Mouse (Mus musculus) midbrain, embryonic 12.5 days (tissue): ENCODE data around the gene Arl3. TPM values are rescaled to one million over a fixed set of nuclear protein-coding genes. Genes with fewer than 3 reads are reported as not detected.

Experiments used
- ATAC-seq: fragments of 200-750 bp; cut with Nextera tagmentation; 2 replicates; pipeline ENCODE4 v1.8.0; 2017; ENCODE audit warnings: low read depth, moderate TSS enrichment, moderate library complexity; ENCODE audit not compliant: low FRiP score
- H3K27ac ChIP-seq: fragments of 300-500 bp; sonication (generic); replicated peaks from 2 replicates; pipeline ENCODE4 v1.5.1; 2016; ENCODE audit warnings: mild to moderate bottlenecking
- H3K27me3 ChIP-seq: fragments of 300-500 bp; sonication (generic); 2 replicates; pipeline ENCODE4 v1.6.1; 2016; ENCODE audit warnings: mild to moderate bottlenecking
- H3K36me3 ChIP-seq: fragments of 300-500 bp; sonication (generic); 2 replicates; pipeline ENCODE4 v1.6.1; 2016
- H3K4me1 ChIP-seq: fragments of 300-500 bp; sonication (generic); 2 replicates; pipeline ENCODE4 v1.6.1; 2016
- H3K4me2 ChIP-seq: fragments of 300-500 bp; sonication (generic); replicated peaks from 2 replicates; pipeline ENCODE4 v1.6.1; 2016; ENCODE audit warnings: mild to moderate bottlenecking, moderate library complexity
- H3K4me3 ChIP-seq: fragments of 300-500 bp; sonication (generic); 2 replicates; pipeline ENCODE4 v1.5.1; 2016; ENCODE audit warnings: mild to moderate bottlenecking
- H3K9ac ChIP-seq: fragments of 300-500 bp; sonication (generic); replicated peaks from 2 replicates; pipeline ENCODE4 v1.6.1; 2016; ENCODE audit warnings: mild to moderate bottlenecking, moderate library complexity
- H3K9me3 ChIP-seq: fragments of 300-500 bp; sonication (generic); 2 replicates; pipeline ENCODE4 v1.6.1; 2016; ENCODE audit warnings: mild to moderate bottlenecking
- WGBS: fragments of 180-500 bp; shearing (Covaris S2); methylation state at CpG from one replicate; pipeline ENCODE4 v1.1.7; 2016; 5-methylcytosine and 5-hydroxymethylcytosine counted together
- polyA plus RNA-seq: library from polyadenylated mRNA; unstranded; fragments of >200 nt; fragmentation: Nextera tagmentation; extraction: Ambion mirVana; gene quantifications from 2 replicates; pipeline ENCODE4 v1.2.1, GENCODE M21; 2016

Arl3 gene
- polyA plus RNA-seq, 1 experiment from 2014 or later: 208 TPM

DNA sequence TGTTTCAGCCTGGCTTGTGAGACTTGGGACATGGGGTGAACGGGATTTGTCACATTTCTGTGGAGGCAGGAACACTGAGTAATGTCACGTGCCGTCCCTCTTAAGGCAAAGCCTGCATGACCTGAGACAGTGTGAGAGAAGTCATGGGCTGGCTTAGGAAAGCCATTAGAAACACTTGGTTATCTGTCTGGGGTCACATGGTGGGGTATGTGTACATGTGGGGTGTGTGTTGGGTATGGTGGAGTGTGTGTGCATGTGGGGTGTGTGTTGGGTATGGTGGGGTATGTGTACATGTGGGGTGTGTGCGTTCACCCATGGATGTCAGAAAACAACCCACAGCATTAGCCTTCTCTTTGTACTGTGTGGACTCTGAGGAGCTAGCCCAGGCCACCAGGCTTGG, 22.6 kb downstream of the Arl3 start:
- WGBS: 86% methylated on average over 4 of the region's 4 CpGs
- H3K9me3 ChIP-seq: no peaks in the 10 kb centered on the region
- no peak overlapping the region for H3K4me3 ChIP-seq
- H3K27me3 ChIP-seq: no peaks in the 10 kb centered on the region
- no peak overlapping the region for H3K27ac ChIP-seq
- ATAC-seq: no peak
- H3K4me2 ChIP-seq: no peak overlapping the region
- peaks cover 59% of the 10 kb centered on the region for H3K36me3 ChIP-seq
- H3K9ac ChIP-seq: no peak overlapping the region
- H3K4me1 ChIP-seq: peaks cover 2% of the 10 kb centered on the region; the same call in 1 of the 2 replicates

DNA sequence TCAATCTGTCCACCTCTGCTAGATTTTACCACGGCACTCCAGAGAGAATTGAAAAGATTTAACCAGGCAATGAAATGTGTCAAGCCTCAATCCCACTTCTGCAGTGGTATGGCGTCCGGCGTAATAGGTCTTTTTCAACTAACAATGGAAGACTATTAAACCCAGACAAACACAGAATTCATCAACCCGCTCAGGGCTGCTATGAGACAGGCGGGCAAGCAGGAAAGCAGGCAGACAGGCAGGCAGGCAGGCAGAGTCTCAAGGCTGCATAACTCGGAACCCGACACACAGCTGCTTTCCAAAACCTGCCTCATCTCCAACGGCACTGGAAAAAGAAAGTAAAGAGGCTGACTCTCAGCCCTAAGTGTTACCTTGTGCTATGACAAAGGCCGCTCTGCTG, 24.9 kb downstream of the Arl3 start:
- H3K27ac ChIP-seq: peak overlapping the region; percentile 36
- no peaks in the 10 kb centered on the region for H3K27me3 ChIP-seq
- H3K4me1 ChIP-seq: no peaks in the 10 kb centered on the region
- WGBS: 65% methylated on average over 10 of the region's 10 CpGs
- H3K9ac ChIP-seq: no peak overlapping the region
- no peaks in the 10 kb centered on the region for H3K9me3 ChIP-seq
- H3K36me3 ChIP-seq: peaks cover 43% of the 10 kb centered on the region
- no peak overlapping the region for H3K4me3 ChIP-seq
- no peak for ATAC-seq
- H3K4me2 ChIP-seq: no peak overlapping the region

DNA sequence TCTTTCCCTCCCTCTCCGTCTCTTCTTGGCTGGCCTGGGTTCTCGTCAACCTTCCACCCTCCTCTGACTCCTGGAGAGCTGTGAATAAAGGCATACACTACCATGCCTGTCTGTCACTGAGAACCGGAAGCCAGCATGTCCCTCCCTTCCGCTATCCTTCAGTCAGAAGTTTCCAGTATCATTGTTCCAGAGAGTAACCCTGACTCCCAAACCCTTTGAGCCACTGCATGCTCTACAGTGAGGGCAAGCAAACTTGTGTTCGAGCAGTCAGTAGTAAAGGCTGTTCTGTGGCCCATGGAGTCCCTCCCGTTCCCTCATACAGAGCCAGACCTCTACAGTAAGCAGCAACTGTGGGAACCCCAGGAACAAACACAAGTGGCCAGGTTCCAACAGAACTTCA, 25.4 kb downstream of the Arl3 start:
- Histone ChIP-seq H3K4me3 (no peak overlapping the region), H3K9ac (no peak overlapping the region), H3K27ac (no peak overlapping the region; the same call in 1 of the 2 replicates), H3K36me3 (peaks cover 49% of the 10 kb centered on the region), H3K4me1 (no peaks in the 10 kb centered on the region), H3K9me3 (no peaks in the 10 kb centered on the region), H3K4me2 (no peak overlapping the region), H3K27me3 (no peaks in the 10 kb centered on the region)
- no peak for ATAC-seq
- 82% methylated on average over 6 of the region's 6 CpGs for WGBS

DNA sequence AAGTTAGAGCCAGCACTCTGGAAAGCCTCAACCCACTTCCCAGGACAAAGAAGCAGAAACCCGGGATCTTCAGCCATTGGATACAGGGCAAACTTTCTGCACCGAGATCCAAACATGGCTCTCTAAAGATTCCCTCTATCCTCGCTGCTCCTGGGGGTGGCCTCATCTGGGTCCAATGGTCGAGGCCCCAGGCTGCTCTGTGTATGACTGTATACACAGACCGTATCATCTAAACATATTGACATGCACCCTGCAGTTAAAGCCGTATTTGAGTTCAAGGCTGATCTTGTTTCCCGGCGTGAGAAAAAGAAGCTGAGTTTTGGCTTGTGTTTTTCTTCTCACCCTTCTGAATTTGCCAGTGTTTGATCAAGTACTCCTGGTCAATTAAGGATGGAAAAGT, 30.2 kb downstream of the Arl3 start:
- ATAC-seq: no peak
- H3K4me1 ChIP-seq: no peaks in the 10 kb centered on the region
- no peak overlapping the region for H3K4me3 ChIP-seq
- H3K4me2 ChIP-seq: no peak overlapping the region
- no peaks in the 10 kb centered on the region for H3K27me3 ChIP-seq
- H3K27ac ChIP-seq: no peak overlapping the region
- peaks cover 52% of the 10 kb centered on the region for H3K36me3 ChIP-seq
- no peak overlapping the region for H3K9ac ChIP-seq
- 82% methylated on average over 8 of the region's 8 CpGs for WGBS
- H3K9me3 ChIP-seq: no peaks in the 10 kb centered on the region

DNA sequence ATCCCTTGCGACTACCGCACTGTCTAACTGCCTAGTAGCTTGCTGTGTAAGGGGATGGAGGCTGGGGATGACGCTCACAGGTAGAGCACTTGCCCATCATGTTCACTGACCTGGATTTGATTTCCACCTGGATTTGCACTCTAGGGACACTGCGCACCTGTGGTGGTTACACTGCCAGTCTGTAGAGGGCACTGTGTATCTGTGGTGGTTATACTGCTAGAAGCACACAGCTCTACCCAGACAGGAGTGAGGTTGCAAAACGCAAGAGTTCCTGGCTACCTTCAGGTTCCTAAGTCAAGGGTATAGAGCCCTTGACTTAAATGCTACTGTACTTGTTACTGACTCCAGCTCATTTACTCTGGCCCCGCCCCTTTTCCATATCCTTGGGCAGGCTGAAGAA, 34.8 kb downstream of the Arl3 start:
- no peak for ATAC-seq
- Histone ChIP-seq H3K9me3 (no peaks in the 10 kb centered on the region), H3K27ac (no peak overlapping the region), H3K4me1 (peaks cover 12% of the 10 kb centered on the region), H3K27me3 (no peaks in the 10 kb centered on the region), H3K4me3 (no peak overlapping the region), H3K9ac (no peak overlapping the region), H3K36me3 (peaks cover 40% of the 10 kb centered on the region), H3K4me2 (no peak overlapping the region)
- 83% methylated on average over 6 of the region's 6 CpGs for WGBS

DNA sequence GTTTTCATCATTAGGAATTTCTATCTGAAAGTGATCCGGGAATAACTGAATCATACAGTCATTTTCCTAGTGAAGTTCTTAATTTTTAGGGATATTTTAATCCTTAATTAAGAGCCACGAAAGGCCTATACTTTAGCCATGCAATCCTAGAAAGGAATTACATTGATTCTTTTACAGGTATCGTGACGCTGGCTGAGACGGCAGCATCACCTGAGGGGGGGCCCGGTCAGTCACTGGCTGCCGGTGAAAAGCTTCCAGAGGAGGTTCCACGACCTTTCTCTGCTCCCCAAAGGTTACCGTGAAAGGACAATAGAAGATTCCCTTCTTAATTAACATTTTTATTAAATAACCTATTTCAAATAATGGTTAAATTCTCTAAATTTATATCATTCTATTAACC, 35.6 kb downstream of the Arl3 start:
- Histone ChIP-seq H3K4me2 (no peak overlapping the region), H3K9ac (no peak overlapping the region), H3K4me3 (no peak overlapping the region), H3K27me3 (no peaks in the 10 kb centered on the region), H3K9me3 (no peaks in the 10 kb centered on the region), H3K36me3 (peaks cover 31% of the 10 kb centered on the region), H3K27ac (no peak overlapping the region), H3K4me1 (peaks cover 21% of the 10 kb centered on the region)
- no peak for ATAC-seq
- WGBS: 89% methylated on average over 9 of the region's 9 CpGs

DNA sequence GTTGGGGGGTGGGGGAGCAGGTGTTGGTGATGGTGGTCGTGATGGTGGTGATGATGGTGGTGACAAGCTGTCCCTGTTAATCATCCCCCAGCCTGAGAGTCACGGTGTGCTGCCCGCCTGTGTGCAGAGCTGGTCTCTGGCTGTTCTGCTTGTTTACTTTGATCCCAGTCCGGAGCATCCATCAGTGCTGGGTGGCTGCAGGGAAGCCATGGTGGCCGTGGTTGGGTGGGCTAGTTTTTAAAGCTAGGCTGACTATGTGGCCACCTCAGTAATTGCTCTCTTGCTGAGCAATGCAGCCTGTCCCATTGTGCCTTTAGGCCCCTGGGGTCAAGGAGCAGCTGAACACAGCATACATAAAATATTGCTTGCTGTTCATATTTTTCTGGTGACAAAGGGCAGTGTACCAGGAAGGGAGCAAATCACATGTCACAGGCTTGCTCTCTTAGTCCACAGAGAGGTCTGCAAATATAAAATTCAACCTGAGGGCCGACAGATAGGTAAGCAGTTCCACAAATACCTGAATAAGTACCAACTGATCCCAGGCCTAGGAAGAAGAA, 38.4 kb downstream of the Arl3 start:
- Histone ChIP-seq H3K4me1 (peaks cover 47% of the 10 kb centered on the region), H3K4me3 (no peak overlapping the region), H3K27ac (peak overlapping the region; percentile 42; the same call in 1 of the 2 replicates), H3K9me3 (no peaks in the 10 kb centered on the region), H3K9ac (no peak overlapping the region), H3K36me3 (0 out of 2 replicates have a peak, but pooled peaks cover 4% of the 10 kb centered on the region), H3K27me3 (no peaks in the 10 kb centered on the region), H3K4me2 (no peak overlapping the region)
- 39% methylated on average over 6 of the region's 6 CpGs for WGBS
- no peak for ATAC-seq

DNA sequence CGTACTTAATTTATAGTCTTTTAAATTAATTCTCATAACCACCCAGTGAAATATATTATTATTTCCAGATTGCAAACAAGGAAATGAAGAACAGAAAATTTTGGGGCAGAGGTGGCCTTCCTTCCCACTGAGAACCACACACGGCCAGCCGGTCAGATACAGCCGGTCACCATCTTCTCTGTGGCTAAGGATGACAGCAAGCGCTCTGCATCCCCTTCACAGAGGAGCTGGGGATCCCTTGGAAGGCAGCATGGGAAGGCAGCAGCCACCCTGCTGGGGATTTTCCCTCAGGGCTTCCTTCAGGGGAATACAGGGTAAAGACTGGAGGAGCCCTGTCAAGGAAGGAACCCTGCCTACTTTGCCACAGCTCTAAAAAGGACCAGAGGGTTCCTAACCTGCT, 39.5 kb downstream of the Arl3 start:
- no peak for ATAC-seq
- H3K4me3 ChIP-seq: no peak overlapping the region
- H3K4me1 ChIP-seq: peaks cover 58% of the 10 kb centered on the region
- H3K9me3 ChIP-seq: no peaks in the 10 kb centered on the region
- H3K27ac ChIP-seq: peak overlapping the region; percentile 60
- 39% methylated on average over 5 of the region's 5 CpGs for WGBS
- H3K4me2 ChIP-seq: no peak overlapping the region
- H3K36me3 ChIP-seq: no peaks in the 10 kb centered on the region
- 0 out of 2 replicates have a peak overlapping the region, but pooled peaks have one; percentile 28 for H3K9ac ChIP-seq
- H3K27me3 ChIP-seq: no peaks in the 10 kb centered on the region

DNA sequence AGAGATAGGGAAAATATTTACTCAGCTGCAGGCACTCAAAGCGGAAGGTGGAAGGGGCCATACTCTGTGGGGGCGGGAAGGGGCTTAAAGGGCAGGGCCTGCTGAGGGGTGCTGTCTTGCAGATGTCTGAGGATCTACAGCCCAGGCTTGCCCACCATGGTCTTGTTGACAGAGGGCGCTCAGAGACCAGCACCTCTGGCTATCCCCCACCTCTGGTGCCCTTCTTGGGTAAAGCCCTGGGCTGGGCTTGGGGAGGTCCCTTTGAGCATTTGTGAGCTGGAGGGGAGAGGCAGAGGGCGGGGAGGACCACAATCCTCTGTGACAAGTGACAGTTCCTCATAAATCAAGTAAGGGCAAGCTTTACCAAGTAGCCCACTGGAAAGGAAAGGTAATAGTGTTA, 39.9 kb downstream of the Arl3 start:
- 48% methylated on average over 4 of the region's 4 CpGs for WGBS
- H3K27ac ChIP-seq: peak overlapping the region; percentile 60
- no peak for ATAC-seq
- no peaks in the 10 kb centered on the region for H3K27me3 ChIP-seq
- H3K9ac ChIP-seq: no peak overlapping the region
- no peaks in the 10 kb centered on the region for H3K36me3 ChIP-seq
- H3K9me3 ChIP-seq: no peaks in the 10 kb centered on the region
- peaks cover 63% of the 10 kb centered on the region for H3K4me1 ChIP-seq
- no peak overlapping the region for H3K4me3 ChIP-seq
- H3K4me2 ChIP-seq: no peak overlapping the region

DNA sequence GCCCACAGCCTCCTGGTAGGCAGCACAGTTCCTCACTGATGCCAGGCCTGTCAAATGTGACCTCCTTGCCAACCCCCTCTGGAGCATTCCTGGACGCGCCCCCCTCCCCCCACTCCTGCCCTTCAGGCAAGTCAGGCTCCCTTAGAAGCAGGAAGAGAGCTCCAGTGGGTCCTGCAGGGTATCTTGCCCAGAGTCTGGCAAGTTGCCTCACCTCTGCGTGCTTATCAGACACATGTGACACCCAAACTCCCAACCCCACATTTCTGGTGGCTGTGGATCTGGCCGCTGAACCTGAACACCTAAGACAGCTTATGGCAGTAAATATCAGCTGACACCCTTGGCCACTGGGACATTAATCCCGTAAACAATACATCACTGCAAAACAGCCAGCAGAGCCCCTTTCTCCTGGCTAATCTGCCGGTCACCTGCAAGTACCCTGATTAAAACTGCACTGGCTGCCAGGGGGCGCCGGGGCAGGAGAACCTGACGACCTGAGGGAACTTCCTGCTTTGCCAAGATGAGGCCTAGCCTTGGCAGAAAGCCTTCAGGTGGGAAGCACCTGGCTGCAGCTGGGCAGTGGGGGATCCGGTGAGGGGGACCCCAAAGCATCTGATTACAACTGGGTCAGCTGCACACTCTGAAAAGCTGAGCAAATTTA, 40.8 kb downstream of the Arl3 start:
- Histone ChIP-seq H3K27me3 (no peaks in the 10 kb centered on the region), H3K27ac (peak overlapping the region; percentile 60), H3K4me2 (peak overlapping the region; percentile 12; the same call in 1 of the 2 replicates), H3K9me3 (no peaks in the 10 kb centered on the region), H3K4me1 (peaks cover 72% of the 10 kb centered on the region), H3K9ac (no peak overlapping the region; the same call in 1 of the 2 replicates), H3K36me3 (no peaks in the 10 kb centered on the region), H3K4me3 (no peak overlapping the region)
- 7% methylated on average over 10 of the region's 10 CpGs for WGBS
- no peak for ATAC-seq

DNA sequence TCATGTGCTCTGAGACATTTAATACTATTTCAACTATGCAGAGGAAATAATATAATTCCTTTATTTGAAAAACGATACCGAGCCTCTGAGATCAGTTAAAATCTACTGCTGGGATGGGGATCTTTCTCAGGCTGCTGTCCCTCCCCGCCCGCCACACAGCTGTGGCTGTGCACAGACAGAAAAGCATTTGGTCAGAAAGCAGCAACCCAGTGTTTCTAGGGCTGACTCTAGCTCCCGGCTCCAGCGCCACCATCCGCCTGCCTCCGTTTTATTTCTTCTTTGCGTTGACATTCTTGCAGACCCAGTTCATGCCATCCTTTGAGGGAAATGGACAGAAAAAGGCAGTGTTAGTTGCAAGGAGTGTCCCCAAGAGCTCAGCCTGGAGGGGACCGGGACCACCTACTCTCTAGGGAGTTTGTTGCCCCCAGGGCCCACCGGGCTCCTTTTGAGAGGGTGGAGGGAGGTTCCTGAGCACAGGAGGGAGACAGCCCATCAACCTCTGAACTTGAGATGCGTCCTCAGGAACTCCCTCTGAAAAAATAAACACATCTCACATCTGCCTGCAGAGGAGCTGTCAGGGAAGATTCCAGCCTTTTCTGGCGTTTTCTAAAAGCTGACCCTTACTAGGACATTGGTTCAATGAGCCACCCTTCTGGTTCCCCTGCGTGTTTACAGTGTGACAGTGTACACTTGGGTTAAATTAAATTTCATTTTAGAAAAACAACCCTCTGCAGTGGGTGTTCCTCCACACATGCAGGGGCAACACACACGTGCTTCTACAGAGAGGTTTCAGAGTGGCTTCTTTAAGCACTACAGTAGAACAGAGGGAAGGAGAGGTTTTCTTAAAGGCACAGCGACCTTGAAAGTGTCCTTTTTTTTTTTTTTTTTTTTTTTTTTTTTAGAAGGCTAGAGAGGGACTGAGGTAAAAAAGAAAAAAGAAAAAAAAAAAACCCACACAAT, 41.6 kb downstream of the Arl3 start:
- Histone ChIP-seq H3K4me3 (no peak overlapping the region), H3K4me1 (peaks cover 79% of the 10 kb centered on the region), H3K9ac (peak overlapping the region; percentile 7), H3K4me2 (peak overlapping the region; percentile 56), H3K27me3 (no peaks in the 10 kb centered on the region), H3K9me3 (no peaks in the 10 kb centered on the region), H3K36me3 (no peaks in the 10 kb centered on the region), H3K27ac (peak overlapping the region; percentile 91)
- WGBS: 4% methylated on average over 16 of the region's 16 CpGs
- ATAC-seq: no peak

DNA sequence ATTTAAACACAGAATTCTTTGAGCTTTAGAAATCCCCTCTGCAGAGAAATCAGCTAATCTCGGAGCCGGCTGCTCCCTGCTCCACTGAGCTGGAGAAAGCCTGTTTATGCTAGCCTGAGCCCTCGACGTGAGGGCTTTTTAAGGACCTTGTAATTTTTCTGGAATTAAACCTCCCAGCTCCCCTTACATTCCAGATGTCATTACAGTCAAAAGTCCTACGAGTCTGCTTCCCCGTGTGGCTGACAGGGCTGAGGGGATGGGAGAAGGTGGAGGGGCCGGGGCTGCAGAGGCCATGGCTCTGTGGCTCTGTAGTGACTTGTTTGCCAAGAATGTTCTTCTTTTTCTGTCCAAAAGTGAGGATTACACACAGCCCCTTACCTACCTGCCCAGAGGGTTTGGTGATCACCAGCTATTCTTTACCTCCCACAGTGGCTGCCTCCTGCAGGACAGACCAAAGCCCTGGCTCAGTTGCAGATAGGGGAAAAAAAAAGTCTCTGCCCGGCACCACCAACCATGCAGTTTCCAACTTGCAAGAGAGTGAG, 42.5 kb downstream of the Arl3 start:
- Histone ChIP-seq H3K27me3 (no peaks in the 10 kb centered on the region), H3K27ac (peak overlapping the region; percentile 91), H3K4me3 (no peak overlapping the region), H3K4me2 (peak overlapping the region; percentile 56), H3K9ac (peak overlapping the region; percentile 45; the same call in 1 of the 2 replicates), H3K36me3 (no peaks in the 10 kb centered on the region), H3K4me1 (peaks cover 87% of the 10 kb centered on the region), H3K9me3 (no peaks in the 10 kb centered on the region)
- 3% methylated on average over 8 of the region's 8 CpGs for WGBS
- ATAC-seq: no peak
